Mouse (Mus musculus) E14TG2a.4 (cell line): ENCODE measurements at regions not wholly inside any gene's neighbourhood (a gene's known extent, or its start where the extent isn't known, plus 50 kb on each side); places are given as distances from the start of the nearest gene placed in this dataset.

Experiments used
- H3K27me3 ChIP-seq: 2 replicates; pipeline ENCODE4 v1.6.1; 2014; ENCODE audit warnings: low read length, control low read depth; ENCODE audit not compliant: insufficient read depth
- H3K36me3 ChIP-seq: 2 replicates; pipeline ENCODE4 v1.6.1; 2014; ENCODE audit warnings: low read length, control low read depth; ENCODE audit not compliant: insufficient read depth
- H3K4me1 ChIP-seq: replicated peaks from 2 replicates; pipeline ENCODE4 v1.6.1; 2014; ENCODE audit warnings: low read depth, low read length, control low read depth
- H3K4me3 ChIP-seq: replicated peaks from 2 replicates; pipeline ENCODE4 v1.5.1; 2014; ENCODE audit warnings: mild to moderate bottlenecking, low read length
- H3K9me3 ChIP-seq: 2 replicates; pipeline ENCODE4 v1.6.1; 2014; ENCODE audit warnings: low read length, control low read depth
- CTCF ChIP-seq: conservative IDR thresholded peaks from 2 replicates; pipeline ENCODE4 v1.5.1; 2014; ENCODE audit warnings: low read length
- NANOG ChIP-seq: IDR thresholded peaks from 2 replicates; pipeline ENCODE4 v1.6.1; 2014; ENCODE audit warnings: borderline replicate concordance, low read length, mixed read lengths
- POU5F1 ChIP-seq: IDR thresholded peaks from 2 replicates; pipeline ENCODE4 v1.6.1; 2014; ENCODE audit warnings: low read length, borderline replicate concordance

- TF ChIP-seq CTCF, result no peak
- no peak for TF ChIP-seq NANOG
- no peak for TF ChIP-seq POU5F1
- Histone ChIP-seq H3K4me1 (no peaks in the 10 kb centered on the region), H3K27me3 (no peaks in the 10 kb centered on the region), H3K4me3 (no peak overlapping the region), H3K36me3 (no peaks in the 10 kb centered on the region), H3K9me3 (no peaks in the 10 kb centered on the region)
These were observed 256.5 kb upstream of the Negr1 start for GRCm38 (mm10) chr3:156305064-156305463.

DNA sequence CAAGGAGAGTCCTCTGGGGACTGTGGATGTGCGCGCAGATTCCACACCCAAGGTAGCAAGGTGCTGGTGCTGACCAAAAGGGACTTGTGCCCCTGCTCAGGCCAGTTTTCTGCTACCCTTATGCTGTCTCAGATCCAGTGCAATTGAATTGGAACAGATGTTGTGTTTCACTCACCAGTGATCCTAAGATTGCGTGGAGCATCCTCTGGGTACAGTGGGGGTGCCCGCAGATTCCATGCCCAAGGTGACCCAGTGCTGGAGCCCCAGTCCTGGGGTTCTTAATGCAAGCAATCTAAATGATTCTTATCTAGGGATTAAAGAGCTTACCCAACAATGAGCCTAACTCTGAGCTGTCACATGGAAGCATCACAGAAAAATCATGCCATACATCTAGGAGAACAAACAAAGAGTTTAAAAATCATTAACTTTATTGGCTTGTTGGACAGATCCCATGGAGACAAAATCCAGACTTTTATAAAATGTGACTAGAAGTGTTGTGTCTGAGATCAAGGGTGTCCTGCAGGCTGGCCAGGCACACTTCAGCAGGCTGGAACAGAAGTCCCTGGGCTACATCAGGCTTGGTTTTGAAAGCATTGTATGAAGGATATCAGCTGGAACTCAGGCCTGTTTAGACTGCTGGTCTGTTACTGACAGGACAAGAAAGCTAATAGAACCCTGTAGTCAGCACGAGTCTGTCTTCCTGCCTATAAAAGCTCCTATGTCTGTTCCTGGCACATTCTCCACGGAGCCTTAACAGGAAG is 226.4 kb upstream of the Negr1 start:
- H3K36me3 ChIP-seq, result no peaks in the 10 kb centered on the region
- H3K4me1 ChIP-seq, result no peaks in the 10 kb centered on the region
- H3K9me3 ChIP-seq, result no peaks in the 10 kb centered on the region
- TF ChIP-seq NANOG (no peak), CTCF (no peak), POU5F1 (no peak)
- H3K4me3 ChIP-seq, result no peak overlapping the region
- no peaks in the 10 kb centered on the region for H3K27me3 ChIP-seq

- no peaks in the 10 kb centered on the region for H3K9me3 ChIP-seq
- H3K4me1 ChIP-seq, result no peaks in the 10 kb centered on the region
- H3K4me3 ChIP-seq, result no peak overlapping the region
- H3K27me3 ChIP-seq, result no peaks in the 10 kb centered on the region
- no peaks in the 10 kb centered on the region for H3K36me3 ChIP-seq
- no peak for TF ChIP-seq NANOG
- no peak for TF ChIP-seq CTCF
- no peak for TF ChIP-seq POU5F1
These were observed 220.1 kb upstream of the Negr1 start for GRCm38 (mm10) chr3:156341484-156341883.

GRCm38 (mm10) chr3:156351727-156352126 is 209.9 kb upstream of the Negr1 start:
- H3K36me3 ChIP-seq, result no peaks in the 10 kb centered on the region
- no peak for TF ChIP-seq NANOG
- no peak for TF ChIP-seq POU5F1
- no peak; the same call in 1 of the 2 replicates for TF ChIP-seq CTCF
- H3K4me1 ChIP-seq, result no peaks in the 10 kb centered on the region
- H3K27me3 ChIP-seq, result no peaks in the 10 kb centered on the region
- H3K4me3 ChIP-seq, result no peak overlapping the region
- H3K9me3 ChIP-seq, result no peaks in the 10 kb centered on the region

DNA sequence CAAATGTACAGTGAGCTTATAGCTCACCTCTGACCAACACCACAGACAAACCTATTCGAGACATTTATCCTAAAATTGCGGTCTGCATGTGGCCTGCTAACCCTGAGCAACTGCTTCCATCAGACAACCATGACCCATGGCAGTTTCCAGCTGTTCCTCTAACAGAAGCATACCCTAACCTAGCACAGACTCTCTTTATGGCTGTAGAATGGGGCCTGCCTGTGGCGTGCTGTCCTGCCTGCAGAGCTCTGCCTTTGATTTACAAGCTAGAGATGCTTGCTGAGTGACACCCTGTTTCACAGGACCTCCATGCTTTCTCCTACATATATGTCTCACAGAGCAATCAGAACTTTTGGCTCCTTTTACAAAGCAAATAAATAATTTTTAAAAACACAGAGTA is 208.2 kb upstream of the Negr1 start:
- TF ChIP-seq POU5F1 (no peak), NANOG (no peak), CTCF (no peak)
- Histone ChIP-seq H3K27me3 (no peaks in the 10 kb centered on the region), H3K9me3 (peaks cover 16% of the 10 kb centered on the region), H3K36me3 (no peaks in the 10 kb centered on the region), H3K4me1 (no peaks in the 10 kb centered on the region), H3K4me3 (no peak overlapping the region)

GRCm38 (mm10) chr3:156353841-156354473 is 207.6 kb upstream of the Negr1 start:
- TF ChIP-seq NANOG (no peak), CTCF (no peak), POU5F1 (no peak)
- Histone ChIP-seq H3K36me3 (no peaks in the 10 kb centered on the region), H3K4me1 (no peaks in the 10 kb centered on the region), H3K27me3 (no peaks in the 10 kb centered on the region), H3K4me3 (no peak overlapping the region), H3K9me3 (peaks cover 21% of the 10 kb centered on the region)

- Histone ChIP-seq H3K4me3 (no peak overlapping the region), H3K36me3 (no peaks in the 10 kb centered on the region), H3K27me3 (no peaks in the 10 kb centered on the region), H3K4me1 (no peaks in the 10 kb centered on the region), H3K9me3 (no peaks in the 10 kb centered on the region)
- no peak for TF ChIP-seq POU5F1
These were observed 192.8 kb upstream of the Negr1 start for GRCm38 (mm10) chr3:156368669-156369343.

DNA sequence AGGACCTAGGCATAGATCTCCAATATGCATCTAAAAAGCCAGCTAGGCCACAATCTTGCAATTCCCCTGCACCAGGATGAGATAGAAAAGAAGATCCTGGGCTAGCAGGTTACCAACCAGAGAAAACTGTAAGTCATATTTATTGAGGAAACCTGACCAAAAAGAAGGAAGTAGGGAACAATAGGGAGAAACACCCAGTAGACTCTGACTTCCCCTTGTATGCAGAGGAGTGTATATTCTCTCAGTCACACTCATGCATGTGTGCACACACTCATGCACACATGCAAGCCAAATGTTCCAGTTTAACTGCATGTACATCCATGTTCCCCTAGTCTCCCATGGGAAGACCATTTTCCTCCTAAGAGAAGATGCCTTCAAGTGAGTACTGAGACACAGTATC is 184.9 kb upstream of the Negr1 start:
- Histone ChIP-seq H3K36me3 (no peaks in the 10 kb centered on the region), H3K9me3 (no peaks in the 10 kb centered on the region), H3K4me1 (no peaks in the 10 kb centered on the region), H3K27me3 (no peaks in the 10 kb centered on the region), H3K4me3 (no peak overlapping the region)
- TF ChIP-seq NANOG, result no peak
- TF ChIP-seq CTCF, result no peak
